Mouse (Mus musculus): ENCODE data around the gene Cpvl. TPM values are rescaled to one million over a fixed set of nuclear protein-coding genes. Genes with fewer than 3 reads are reported as not detected.

Gene Cpvl
- polyA plus RNA-seq, 1 experiment from 2014 or later, result not detected

DNA sequence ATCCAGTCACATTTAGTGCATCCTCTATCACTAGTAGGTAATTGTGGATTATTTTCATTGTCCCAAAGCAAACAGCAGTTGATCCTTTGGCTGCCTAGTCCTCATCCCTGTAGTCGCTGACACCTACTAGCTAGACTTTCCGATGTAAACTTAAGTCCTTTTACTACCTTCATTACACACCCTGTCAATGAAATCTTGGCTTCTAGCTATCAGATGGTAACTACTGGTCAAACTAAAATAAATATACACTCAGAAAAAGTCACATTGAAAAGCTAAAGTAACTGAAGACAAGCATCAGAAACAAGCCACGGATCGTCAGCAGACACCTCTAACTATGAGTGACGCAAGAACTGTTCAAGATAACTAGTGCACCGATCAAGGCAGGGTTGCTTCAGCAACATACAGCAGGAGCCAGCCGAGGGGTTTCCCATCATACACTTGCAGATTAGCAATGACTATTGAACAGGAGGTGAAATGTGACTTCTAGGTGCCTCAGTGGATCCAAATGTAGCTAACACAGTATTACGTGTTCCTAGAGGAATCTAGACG, 103.5 kb downstream of the Cpvl start:
- Histone ChIP-seq H3K9me3 (replicated peaks) (no peaks in the 10 kb centered on the region; the same call in 1 of the 2 replicates), H3K27ac (no peak overlapping the region), H3K36me3 (ENCODE audit: poor library complexity, severe bottlenecking) (no peaks in the 10 kb centered on the region), H3K9ac (no peak overlapping the region), H3K4me2 (no peak overlapping the region), H3K27me3 (no peaks in the 10 kb centered on the region), H3K4me1 (0 out of 2 replicates have a peak, but pooled peaks cover 3% of the 10 kb centered on the region), H3K4me3 (no peak overlapping the region)
- WGBS, result 91% methylated on average over 9 of the region's 9 CpGs
- ATAC-seq, result no peak

DNA sequence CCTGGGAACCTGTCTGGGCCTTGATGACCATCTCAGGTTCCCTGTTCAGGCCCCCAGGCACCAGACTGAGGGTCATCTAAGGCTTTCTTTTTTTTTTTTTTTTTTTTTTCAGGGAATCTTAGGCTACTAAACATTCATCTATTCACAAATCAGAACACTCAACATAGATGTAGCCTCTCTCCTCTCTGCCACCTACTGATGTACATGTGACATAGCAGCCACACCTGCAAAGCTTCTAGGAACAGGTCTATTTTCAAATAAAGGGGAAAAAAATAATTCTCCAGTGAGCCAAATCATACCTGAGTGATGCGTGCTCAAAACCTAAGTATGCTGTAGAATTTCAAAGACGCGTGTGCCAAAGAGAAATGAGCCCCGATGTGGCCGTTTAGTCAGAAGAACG, 106.6 kb downstream of the Cpvl start:
- H3K4me2 ChIP-seq, result no peak overlapping the region
- 0 out of 2 replicates have a peak, but pooled peaks cover 4% of the 10 kb centered on the region for H3K9me3 ChIP-seq (replicated peaks)
- ATAC-seq, result no peak
- no peaks in the 10 kb centered on the region for H3K27me3 ChIP-seq
- H3K4me3 ChIP-seq, result no peak overlapping the region
- H3K9ac ChIP-seq, result no peak overlapping the region
- H3K27ac ChIP-seq, result no peak overlapping the region
- H3K36me3 ChIP-seq (ENCODE audit: poor library complexity, severe bottlenecking), result no peaks in the 10 kb centered on the region
- H3K4me1 ChIP-seq, result 0 out of 2 replicates have a peak, but pooled peaks cover 3% of the 10 kb centered on the region
- WGBS, result 97% methylated on average over 6 of the region's 6 CpGs

- Histone ChIP-seq H3K4me1 (no peaks in the 10 kb centered on the region), H3K4me3 (no peak overlapping the region), H3K9ac (no peak overlapping the region), H3K4me2 (no peak overlapping the region), H3K36me3 (ENCODE audit: poor library complexity, severe bottlenecking) (no peaks in the 10 kb centered on the region), H3K27me3 (no peaks in the 10 kb centered on the region), H3K9me3 (replicated peaks) (no peaks in the 10 kb centered on the region), H3K27ac (no peak overlapping the region)
- no peak for ATAC-seq
- 65% methylated on average over 2 of the region's 2 CpGs for WGBS
These were observed 115.5 kb downstream of the Cpvl start for GRCm38 (mm10) chr6:53863011-53863410.

GRCm38 (mm10) chr6:53859106-53859505, 119.4 kb downstream of the Cpvl start:
- ATAC-seq, result no peak
- 46% methylated on average over 1 of the region's 1 CpGs for WGBS

DNA sequence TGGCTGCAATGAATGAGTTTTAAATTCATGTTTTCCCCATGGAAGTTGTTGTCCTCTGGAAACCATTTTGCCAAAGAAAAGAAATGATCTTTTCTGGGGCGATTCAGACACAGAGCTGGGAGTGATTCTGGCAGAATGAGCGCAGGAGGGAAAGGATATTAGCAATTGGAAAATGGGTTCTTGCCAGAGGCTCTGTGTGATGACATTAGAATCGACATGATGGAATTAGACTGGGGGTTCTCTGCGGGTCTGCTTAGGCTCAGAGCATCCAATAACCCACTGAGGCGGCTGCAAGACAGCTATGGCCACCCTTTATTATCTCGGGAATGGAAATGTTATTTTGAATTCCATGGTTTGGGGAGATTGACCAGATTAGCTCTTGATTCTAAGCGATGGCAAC, 120.6 kb downstream of the Cpvl start:
- Histone ChIP-seq H3K9ac (no peak overlapping the region), H3K4me3 (no peak overlapping the region), H3K27me3 (no peaks in the 10 kb centered on the region), H3K4me1 (peaks cover 15% of the 10 kb centered on the region), H3K4me2 (no peak overlapping the region), H3K36me3 (ENCODE audit: poor library complexity, severe bottlenecking) (no peaks in the 10 kb centered on the region), H3K9me3 (replicated peaks) (no peaks in the 10 kb centered on the region), H3K27ac (no peak overlapping the region)
- 80% methylated on average over 7 of the region's 7 CpGs for WGBS
- ATAC-seq, result no peak

More at GRCm38 (mm10) chr6:53859106-53859505, 119.4 kb downstream of the Cpvl start:
- no peak overlapping the region for H3K9ac ChIP-seq
- H3K9me3 ChIP-seq (replicated peaks), result no peaks in the 10 kb centered on the region
- H3K27ac ChIP-seq, result no peak overlapping the region
- H3K27me3 ChIP-seq, result no peaks in the 10 kb centered on the region
- no peak overlapping the region for H3K4me3 ChIP-seq
- no peak overlapping the region for H3K4me2 ChIP-seq
- no peaks in the 10 kb centered on the region for H3K36me3 ChIP-seq (ENCODE audit: poor library complexity, severe bottlenecking)
- peaks cover 14% of the 10 kb centered on the region for H3K4me1 ChIP-seq

DNA sequence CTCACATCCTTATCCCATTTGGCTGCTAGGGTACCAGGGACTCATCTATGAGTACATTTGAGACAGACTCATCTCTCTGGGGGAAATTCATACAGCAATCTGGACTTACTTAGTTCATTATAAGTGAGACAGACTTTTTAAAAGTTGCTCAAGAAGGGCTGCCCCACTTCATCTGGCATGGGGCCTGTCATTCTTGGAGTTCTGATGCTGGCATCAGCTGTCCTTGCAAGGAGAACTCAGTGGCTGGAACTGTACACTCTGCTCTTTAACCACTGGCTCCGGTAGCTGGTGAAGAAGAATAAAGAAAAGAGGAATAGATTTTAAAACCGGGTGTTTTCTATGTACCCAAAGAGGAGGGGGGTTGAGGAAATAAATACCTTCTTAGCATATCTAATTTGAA, 121.7 kb downstream of the Cpvl start:
- no peak overlapping the region for H3K27ac ChIP-seq
- no peak overlapping the region for H3K9ac ChIP-seq
- no peaks in the 10 kb centered on the region for H3K27me3 ChIP-seq
- no peak for ATAC-seq
- H3K9me3 ChIP-seq (replicated peaks), result no peaks in the 10 kb centered on the region
- no peaks in the 10 kb centered on the region for H3K36me3 ChIP-seq (ENCODE audit: poor library complexity, severe bottlenecking)
- peaks cover 15% of the 10 kb centered on the region for H3K4me1 ChIP-seq
- no peak overlapping the region for H3K4me2 ChIP-seq
- 79% methylated on average over 2 of the region's 2 CpGs for WGBS
- no peak overlapping the region for H3K4me3 ChIP-seq

GRCm38 (mm10) chr6:53854971-53855856, 123.3 kb downstream of the Cpvl start:
- 68% methylated on average over 12 of the region's 12 CpGs for WGBS
- no peak overlapping the region for H3K4me2 ChIP-seq
- no peak overlapping the region for H3K4me3 ChIP-seq
- peaks cover 15% of the 10 kb centered on the region for H3K4me1 ChIP-seq
- H3K27me3 ChIP-seq, result no peaks in the 10 kb centered on the region
- H3K9me3 ChIP-seq (replicated peaks), result no peaks in the 10 kb centered on the region
- H3K36me3 ChIP-seq (ENCODE audit: poor library complexity, severe bottlenecking), result no peaks in the 10 kb centered on the region
- 0 out of 2 replicates have a peak, but pooled peaks have one; percentile 41 for ATAC-seq
- no peak overlapping the region for H3K27ac ChIP-seq
- no peak overlapping the region for H3K9ac ChIP-seq

DNA sequence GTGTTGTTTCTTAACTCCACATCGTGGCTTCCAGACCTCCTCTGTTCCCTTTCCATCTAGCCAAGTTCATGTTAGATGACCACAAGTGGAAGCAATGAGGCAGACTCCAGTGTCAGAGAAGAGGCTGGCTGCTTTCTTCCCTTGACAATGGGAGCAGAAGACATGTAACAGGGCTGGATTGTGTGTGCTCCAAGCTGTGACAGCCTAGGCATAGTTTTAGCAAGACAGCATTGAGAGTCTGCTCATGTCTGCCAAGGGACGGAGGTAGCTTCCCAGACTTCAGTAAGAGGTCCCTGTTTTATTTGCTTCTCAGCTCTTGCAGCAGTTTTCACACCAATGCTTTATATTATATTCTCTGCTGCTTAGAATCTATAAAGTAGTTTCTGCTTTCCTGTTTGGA, 124.2 kb downstream of the Cpvl start:
- Histone ChIP-seq H3K27me3 (no peaks in the 10 kb centered on the region), H3K9me3 (replicated peaks) (no peaks in the 10 kb centered on the region), H3K9ac (no peak overlapping the region), H3K36me3 (ENCODE audit: poor library complexity, severe bottlenecking) (no peaks in the 10 kb centered on the region), H3K4me2 (no peak overlapping the region), H3K27ac (no peak overlapping the region), H3K4me1 (peaks cover 15% of the 10 kb centered on the region), H3K4me3 (no peak overlapping the region)
- no peak for ATAC-seq
- 84% methylated on average over 2 of the region's 2 CpGs for WGBS

DNA sequence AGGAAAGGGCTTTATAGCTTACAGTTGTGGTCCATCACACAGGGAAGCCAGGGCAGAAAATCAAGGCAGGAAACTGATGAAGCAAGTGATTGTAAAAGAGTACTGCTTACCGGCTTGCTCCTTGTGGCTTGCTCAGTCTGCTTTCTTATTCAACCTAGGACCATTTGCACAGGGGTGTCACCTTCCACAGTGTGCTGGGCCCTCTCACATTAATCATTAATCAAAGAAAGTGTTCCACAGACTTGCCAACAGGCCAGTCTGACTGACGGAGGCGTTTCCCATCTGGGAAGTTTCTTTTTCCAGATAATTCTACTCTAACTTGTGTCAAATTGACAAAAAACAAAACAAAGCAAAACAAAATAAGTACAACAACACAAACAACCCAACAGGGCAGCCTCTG, 124.9 kb downstream of the Cpvl start:
- 86% methylated on average over 3 of the region's 3 CpGs for WGBS
- Histone ChIP-seq H3K9me3 (replicated peaks) (no peaks in the 10 kb centered on the region), H3K9ac (no peak overlapping the region), H3K36me3 (ENCODE audit: poor library complexity, severe bottlenecking) (no peaks in the 10 kb centered on the region), H3K4me2 (no peak overlapping the region), H3K4me3 (no peak overlapping the region), H3K27me3 (no peaks in the 10 kb centered on the region), H3K27ac (no peak overlapping the region), H3K4me1 (peaks cover 15% of the 10 kb centered on the region)
- no peak for ATAC-seq

GRCm38 (mm10) chr6:53844626-53845025, 133.8 kb downstream of the Cpvl start:
- Histone ChIP-seq H3K4me1 (no peaks in the 10 kb centered on the region), H3K27me3 (no peaks in the 10 kb centered on the region), H3K4me2 (no peak overlapping the region), H3K9me3 (replicated peaks) (no peaks in the 10 kb centered on the region), H3K36me3 (ENCODE audit: poor library complexity, severe bottlenecking) (no peaks in the 10 kb centered on the region), H3K4me3 (no peak overlapping the region), H3K27ac (no peak overlapping the region), H3K9ac (no peak overlapping the region)
- WGBS, result 97% methylated on average over 17 of the region's 17 CpGs
- ATAC-seq, result no peak

GRCm38 (mm10) chr6:53825213-53825612, 153.3 kb downstream of the Cpvl start:
- peaks cover 24% of the 10 kb centered on the region for H3K27me3 ChIP-seq
- no peak overlapping the region for H3K9ac ChIP-seq
- no peak overlapping the region for H3K27ac ChIP-seq
- no peak overlapping the region for H3K4me3 ChIP-seq
- H3K4me2 ChIP-seq, result no peak overlapping the region
- no peak for ATAC-seq
- WGBS, result 79% methylated on average over 4 of the region's 4 CpGs
- no peaks in the 10 kb centered on the region for H3K36me3 ChIP-seq (ENCODE audit: poor library complexity, severe bottlenecking)
- H3K4me1 ChIP-seq, result peaks cover 15% of the 10 kb centered on the region
- no peaks in the 10 kb centered on the region for H3K9me3 ChIP-seq (replicated peaks)
